In the genomic region with DNA sequence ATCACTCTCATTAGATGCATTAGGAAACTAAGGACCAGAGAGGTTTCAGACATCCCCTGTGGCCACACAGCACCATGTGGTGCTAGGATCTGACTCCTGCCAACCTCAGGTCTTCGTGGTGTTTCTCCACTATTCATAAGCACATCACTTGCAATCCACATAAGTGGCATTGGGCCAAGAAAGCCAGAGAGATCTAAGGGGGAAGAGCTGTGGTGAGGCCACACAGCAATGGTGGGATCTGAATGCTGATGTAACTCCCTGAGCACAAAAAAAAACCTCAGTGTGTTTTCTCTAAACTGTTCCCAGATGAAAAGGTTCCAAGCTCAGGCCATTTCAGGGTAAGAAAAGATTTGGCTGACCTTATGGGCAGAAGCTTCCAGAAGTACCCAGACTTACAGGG, we compare ENCODE assay signal across 25 mouse cellular contexts. TPM values are rescaled to one million over a fixed set of nuclear protein-coding genes. Genes with fewer than 3 reads are reported as not detected.
A peak's percentile ranks its signal among the peaks of the same experiment; 100 is the strongest.
DNase-seq lines count a peak whose midpoint lies in the region; ATAC-seq and TF ChIP-seq lines count a peak whose summit lies in the region.
"Had no signal": no experiment of that assay in that cellular context is flagged by ENCODE, and none has a peak within 500 bp of the region (broad histone marks: within the 10 kb centered on the region; RNA-seq: fewer than 3 reads in every experiment).

No protein-coding gene starts in this region.

- TF ChIP-seq CTCF in lung, embryonic 14.5 days (IDR thresholded peaks at IDR 0.05; ENCODE audit: low read depth), result no peak

- peaks cover 43% of the 10 kb centered on the region; the same call in 1 of the 2 replicates for H3K4me1 ChIP-seq in lung, embryonic 14.5 days (ENCODE audit: insufficient read depth)
- peaks cover 73% of the 10 kb centered on the region for H3K4me1 ChIP-seq in brown adipose tissue, adult 24 weeks (ENCODE audit: control insufficient read depth, insufficient read depth, insufficient read length, low read length)

- ATAC-seq in lung, embryonic 14.5 days (ENCODE audit: insufficient read depth), result no peak
- ATAC-seq: forebrain, embryonic 14.5 days; hindbrain, embryonic 16.5 days; intestine, embryonic 16.5 days; Patski had no signal

- H3K27me3 ChIP-seq in lung, embryonic 14.5 days (ENCODE audit: insufficient read depth, low read length), result no peaks in the 10 kb centered on the region
- H3K27me3 ChIP-seq: kidney, embryonic 15.5 days; neural tube, embryonic 12.5 days; Patski had no signal

- H3K4me2 ChIP-seq in lung, embryonic 14.5 days, result no peak overlapping the region
- H3K4me2 ChIP-seq: heart, embryonic 11.5 days; kidney, embryonic 15.5 days; neural tube, embryonic 12.5 days had no signal

- H3K9me3 ChIP-seq in lung, embryonic 14.5 days (ENCODE audit: low read depth, low read length), result no peaks in the 10 kb centered on the region
- H3K9me3 ChIP-seq: kidney, embryonic 15.5 days; midbrain, embryonic 10.5 days; neural tube, embryonic 12.5 days had no signal

- H3K27ac ChIP-seq in lung, embryonic 14.5 days (ENCODE audit: low read depth), result no peak overlapping the region
- peak overlapping the region; percentile 87 for H3K27ac ChIP-seq in brown adipose tissue, adult 24 weeks (replicated peaks; ENCODE audit: low read depth, low read length)
- H3K27ac ChIP-seq: kidney, embryonic 15.5 days; midbrain, embryonic 10.5 days; neural tube, embryonic 12.5 days had no signal

- no peak overlapping the region for H3K4me3 ChIP-seq in lung, embryonic 14.5 days (ENCODE audit: low read depth, low read length)
- no peak overlapping the region for H3K4me3 ChIP-seq in brown adipose tissue, adult 24 weeks (ENCODE audit: insufficient read depth, low read depth, low read length)
- H3K4me3 ChIP-seq: erythroblast, embryonic 14.5 days; kidney, embryonic 15.5 days; midbrain, embryonic 10.5 days; neural tube, embryonic 12.5 days had no signal

- 26% methylated on average over 1 of the region's 1 CpGs for WGBS in lung, embryonic 14.5 days

- no peak overlapping the region for H3K9ac ChIP-seq in lung, embryonic 14.5 days
- H3K9ac ChIP-seq: kidney, embryonic 15.5 days; neural tube, embryonic 12.5 days had no signal

- no peaks in the 10 kb centered on the region for H3K36me3 ChIP-seq in lung, embryonic 14.5 days (ENCODE audit: insufficient read depth)
- H3K36me3 ChIP-seq: kidney, embryonic 15.5 days; midbrain, embryonic 10.5 days; neural tube, embryonic 12.5 days had no signal

- DNase-seq in heart, adult 11 months, result peak; percentile 89
- DNase-seq in heart, adult 18-20 months, result no peak
- DNase-seq in lung, embryonic 14.5 days, result peak; percentile 55
- DNase-seq in lung, postnatal 4 days, result no peak
- DNase-seq in 416B (ENCODE audit: low read depth), result peak; percentile 4
- DNase-seq in frontal cortex, postnatal 36 days (ENCODE audit: low spot score in 2 of 2), result no peak
- DNase-seq in layer of hippocampus, postnatal 14 days (ENCODE audit: low spot score in 2 of 2), result no peak
- DNase-seq: cerebellum, adult 2 months; cerebellum, postnatal 36 days; gastrocnemius, postnatal 36 days; layer of hippocampus, postnatal 36 days; lung, postnatal 14 days; right cerebral cortex, adult 18-20 months; thymus, postnatal 14 days had no signal

RNA-seq across cellular contexts. Expression of gene Timp3, which starts 36.3 kb away (rescaled TPM):
- 100 to 1,000 TPM; 161 to 188 TPM for total RNA-seq in heart, adult 18-20 months (2021)
- polyA plus RNA-seq in lung, embryonic 14.5 days (2014; fragmentation: Nextera tagmentation; extraction: Ambion mirVana), result 42.6 and 44.1 TPM in 2 replicates
- polyA plus RNA-seq in brown adipose tissue, adult 24 weeks (2012; ENCODE audit: insufficient read depth, insufficient read length, missing spikeins), result 63.4 and 130 TPM in 2 replicates
- 10 to 100 TPM; 62.0 to 62.3 TPM for total RNA-seq in layer of hippocampus, postnatal 14 days (2021)
- total RNA-seq: monocyte, adult 5-6 weeks had no signal

Comparison
In these comparisons a context has a peak if more than half of its experiments do, and no peak if none do; other contexts are left out.
1. DNase-seq: peak in heart, adult 11 months (single experiment), lung, embryonic 14.5 days (single experiment) and 416B (single experiment); none in heart, adult 18-20 months (0 of 2), lung, postnatal 4 days (0 of 2), frontal cortex, postnatal 36 days (0 of 2) and layer of hippocampus, postnatal 14 days (0 of 2).